Mouse (Mus musculus) heart, postnatal 0 days (tissue): ENCODE results near the gene Ext2.

ENCODE experiments used
- CTCF ChIP-seq: IDR thresholded peaks from 2 replicates; pipeline ENCODE4 v1.5.1; 2016; ENCODE audit warnings: antibody characterized with exemption, control low read depth, low read depth
- EP300 ChIP-seq: IDR thresholded peaks from 2 replicates; pipeline ENCODE4 v1.6.1; 2016; ENCODE audit warnings: antibody characterized with exemption, low read depth

GRCm38 (mm10) chr2:93624665-93625408 is 197.5 kb downstream of the Ext2 start:
- TF ChIP-seq CTCF (no peak), EP300 (no peak)
